Mouse (Mus musculus): ENCODE data around the gene Fibcd1. TPM values are rescaled to one million over a fixed set of nuclear protein-coding genes. Genes with fewer than 3 reads are reported as not detected.
A peak's percentile ranks its signal among the peaks of the same experiment; 100 is the strongest.

Fibcd1 gene
- total and polyA plus RNA-seq, 3 experiments, result not detected

GRCm38 (mm10) chr2:31776479-31776878 is 69.3 kb downstream of the Fibcd1 start:
- TF ChIP-seq MYB (IDR thresholded peaks at IDR 0.05; ENCODE audit: low read depth, low read length) (no peak), SIN3A (IDR thresholded peaks at IDR 0.05; ENCODE audit: low read length) (no peak)
- H3K27ac ChIP-seq (ENCODE audit: control insufficient read depth, low read depth, low read length), result no peak overlapping the region
- no peaks in the 10 kb centered on the region for H3K9me3 ChIP-seq (replicated peaks; ENCODE audit: insufficient read depth, low read length)
- no peaks in the 10 kb centered on the region; a peak in 2 of 4 replicates for H3K36me3 ChIP-seq (ENCODE audit: control insufficient read depth in 1 of 2, insufficient read depth in 2 of 2, low read length in 2 of 2)
- H3K27me3 ChIP-seq (ENCODE audit: control insufficient read depth in 1 of 2, insufficient read depth in 2 of 2, low read length in 2 of 2), result no peaks in the 10 kb centered on the region
- no peak overlapping the region for H3K9ac ChIP-seq (ENCODE audit: control insufficient read depth, low read depth, low read length, poor library complexity, severe bottlenecking)
- peaks cover 2% of the 10 kb centered on the region; the same call in 1 of the 2 replicates for H3K79me2 ChIP-seq (ENCODE audit: control insufficient read depth, insufficient read depth, low read length, poor library complexity)
- H3K4me3 ChIP-seq (ENCODE audit: control insufficient read depth in 1 of 2, insufficient read depth in 1 of 2, low read depth in 2 of 2, low read length in 2 of 2), result no peak overlapping the region
- no peak for DNase-seq (ENCODE audit: low read depth, low spot score)
- H3K4me1 ChIP-seq (ENCODE audit: control insufficient read depth in 1 of 2, insufficient read depth in 2 of 2, low read length in 2 of 2), result no peaks in the 10 kb centered on the region

- Histone ChIP-seq H3K4me3 (ENCODE audit: control insufficient read depth in 1 of 2, insufficient read depth in 1 of 2, low read depth in 2 of 2, low read length in 2 of 2) (no peak overlapping the region), H3K4me1 (ENCODE audit: control insufficient read depth in 1 of 2, insufficient read depth in 2 of 2, low read length in 2 of 2) (peaks cover 0 to 3% of the 10 kb centered on the region in 2 experiments; a peak in 1 of 4 replicates)
Measured at GRCm38 (mm10) chr2:31770781-31771441, 74.9 kb downstream of the Fibcd1 start.

GRCm38 (mm10) chr2:31769631-31770111 is 76.1 kb downstream of the Fibcd1 start:
- Histone ChIP-seq H3K9me3 (replicated peaks; ENCODE audit: insufficient read depth, low read length) (no peaks in the 10 kb centered on the region), H3K27me3 (ENCODE audit: control insufficient read depth in 1 of 2, insufficient read depth in 2 of 2, low read length in 2 of 2) (no peaks in the 10 kb centered on the region), H3K4me3 (ENCODE audit: control insufficient read depth in 1 of 2, insufficient read depth in 1 of 2, low read depth in 2 of 2, low read length in 2 of 2) (no peak overlapping the region), H3K4me1 (ENCODE audit: control insufficient read depth in 1 of 2, insufficient read depth in 2 of 2, low read length in 2 of 2) (peaks cover 4 to 6% of the 10 kb centered on the region in 2 experiments; a peak in 3 of 4 replicates), H3K79me2 (ENCODE audit: control insufficient read depth, insufficient read depth, low read length, poor library complexity) (peaks cover 26% of the 10 kb centered on the region), H3K9ac (ENCODE audit: control insufficient read depth, low read depth, low read length, poor library complexity, severe bottlenecking) (no peak overlapping the region), H3K36me3 (ENCODE audit: control insufficient read depth in 1 of 2, insufficient read depth in 2 of 2, low read length in 2 of 2) (peaks cover 0 to 2% of the 10 kb centered on the region in 2 experiments; a peak in 3 of 4 replicates), H3K27ac (ENCODE audit: control insufficient read depth, low read depth, low read length) (no peak overlapping the region)
- TF ChIP-seq CHD1 (IDR thresholded peaks at IDR 0.05; ENCODE audit: low read depth, low read length) (no peak), BHLHE40 (IDR thresholded peaks at IDR 0.05; ENCODE audit: borderline replicate concordance, low read depth, low read length) (no peak), RAD21 (IDR thresholded peaks at IDR 0.05; ENCODE audit: low read depth, low read length) (no peak), USF2 (IDR thresholded peaks at IDR 0.05; ENCODE audit: borderline replicate concordance in 1 of 2, insufficient read depth in 1 of 2, low read depth in 1 of 2, low read length in 2 of 2) (no peak), POLR2A (IDR thresholded peaks at IDR 0.05; ENCODE audit: control insufficient read depth in 1 of 2, insufficient read depth in 1 of 2, low read depth in 1 of 2, low read length in 2 of 2, poor library complexity in 1 of 2) (no peak), POLR2AphosphoS5 (IDR thresholded peaks at IDR 0.05; ENCODE audit: borderline replicate concordance, low read depth, low read length) (no peak), EP300 (IDR thresholded peaks at IDR 0.05; ENCODE audit: low read depth in 1 of 2, low read length in 2 of 2) (no peak), NRF1 (IDR thresholded peaks at IDR 0.05; ENCODE audit: insufficient read depth, low read depth, low read length, poor library complexity, severe bottlenecking) (no peak), POLR2AphosphoS2 (IDR thresholded peaks at IDR 0.05; ENCODE audit: low read length) (no peak), HCFC1 (IDR thresholded peaks at IDR 0.05; ENCODE audit: low read depth, low read length) (no peak), SIN3A (IDR thresholded peaks at IDR 0.05; ENCODE audit: low read length) (no peak)
- peak; percentile 24 for DNase-seq (ENCODE audit: low read depth, low spot score)

More at GRCm38 (mm10) chr2:31770781-31771441, 74.9 kb downstream of the Fibcd1 start:
- H3K27ac ChIP-seq (ENCODE audit: control insufficient read depth, low read depth, low read length), result no peak overlapping the region
- no peak for TF ChIP-seq POLR2AphosphoS2 (IDR thresholded peaks at IDR 0.05; ENCODE audit: low read length)
- no peak for TF ChIP-seq KAT2A (conservative IDR thresholded peaks at IDR 0.05; ENCODE audit: low read depth, low read length)
- TF ChIP-seq ZKSCAN1 (IDR thresholded peaks at IDR 0.05; ENCODE audit: low read depth, low read length), result no peak
- no peak for TF ChIP-seq ZC3H11A (IDR thresholded peaks at IDR 0.05; ENCODE audit: low read depth, low read length)
- no peak for TF ChIP-seq TBP (IDR thresholded peaks at IDR 0.05; ENCODE audit: low read depth, low read length)
- TF ChIP-seq SIN3A (IDR thresholded peaks at IDR 0.05; ENCODE audit: low read length), result no peak
- TF ChIP-seq TAL1 (IDR thresholded peaks at IDR 0.05; ENCODE audit: low read length), result no peak
- TF ChIP-seq CHD1 (IDR thresholded peaks at IDR 0.05; ENCODE audit: low read depth, low read length), result no peak
- no peak for TF ChIP-seq MYB (IDR thresholded peaks at IDR 0.05; ENCODE audit: low read depth, low read length)
- TF ChIP-seq NELFE (IDR thresholded peaks at IDR 0.05; ENCODE audit: low read depth, low read length), result no peak
- H3K79me2 ChIP-seq (ENCODE audit: control insufficient read depth, insufficient read depth, low read length, poor library complexity), result peaks cover 22% of the 10 kb centered on the region
- DNase-seq (ENCODE audit: low read depth, low spot score), result no peak
- no peaks in the 10 kb centered on the region; a peak in 3 of 4 replicates for H3K36me3 ChIP-seq (ENCODE audit: control insufficient read depth in 1 of 2, insufficient read depth in 2 of 2, low read length in 2 of 2)
- no peaks in the 10 kb centered on the region for H3K27me3 ChIP-seq (ENCODE audit: control insufficient read depth in 1 of 2, insufficient read depth in 2 of 2, low read length in 2 of 2)
- H3K9ac ChIP-seq (ENCODE audit: control insufficient read depth, low read depth, low read length, poor library complexity, severe bottlenecking), result no peak overlapping the region
- no peaks in the 10 kb centered on the region for H3K9me3 ChIP-seq (replicated peaks; ENCODE audit: insufficient read depth, low read length)

All from MEL (cell line).